Comparison of ENCODE assay signal across 27 mouse cellular contexts in genomic region chr19:41568791-41569190, GRCm38 (mm10).
"Had no signal": no experiment of that assay in that cellular context is flagged by ENCODE, and none has a peak within 500 bp of the region (broad histone marks: within the 10 kb centered on the region; RNA-seq: fewer than 3 reads in every experiment).

No protein-coding gene starts in this region.

- H3K9ac ChIP-seq: heart, embryonic 12.5 days; hindbrain, embryonic 12.5 days; hindbrain, embryonic 14.5 days; kidney, embryonic 15.5 days; limb, embryonic 12.5 days; liver, embryonic 13.5 days; liver, embryonic 15.5 days had no signal

- DNase-seq: gastrocnemius, adult 2 months; gastrocnemius, postnatal 10 days; gastrocnemius, postnatal 25 days; heart, adult 18-20 months; heart, postnatal 10 days; heart, postnatal 4 days; kidney, adult 11 months; kidney, adult 2 months; kidney, adult 9 months; kidney, postnatal 14 days; kidney, postnatal 4 days; liver; liver, embryonic 13.5 days had no signal

- H3K4me3 ChIP-seq: gastrocnemius, adult 2 months; heart, embryonic 10.5 days; heart, embryonic 12.5 days; hindbrain, embryonic 10.5 days; hindbrain, embryonic 12.5 days; kidney, embryonic 15.5 days; layer of hippocampus, adult 2 months; left cerebral cortex, adult 2 months; limb, embryonic 10.5 days; limb, embryonic 12.5 days; liver, embryonic 13.5 days; liver, embryonic 15.5 days had no signal

- H3K9me3 ChIP-seq: heart, embryonic 10.5 days; heart, embryonic 12.5 days; hindbrain, embryonic 10.5 days; hindbrain, embryonic 12.5 days; kidney, embryonic 15.5 days; limb, embryonic 10.5 days; limb, embryonic 12.5 days; liver, embryonic 13.5 days; liver, embryonic 15.5 days had no signal

- ATAC-seq: hindbrain, embryonic 16.5 days; intestine, embryonic 16.5 days had no signal

- H3K4me1 ChIP-seq: heart, embryonic 10.5 days; hindbrain, embryonic 12.5 days; kidney, embryonic 15.5 days; limb, embryonic 10.5 days; limb, embryonic 12.5 days had no signal

- H3K27ac ChIP-seq: gastrocnemius, adult 2 months; heart, embryonic 10.5 days; hindbrain, embryonic 10.5 days; hindbrain, embryonic 12.5 days; hindbrain, embryonic 14.5 days; kidney, embryonic 15.5 days; kidney, postnatal 0 days; layer of hippocampus, adult 2 months; left cerebral cortex, adult 2 months; limb, embryonic 10.5 days; limb, embryonic 12.5 days; liver, embryonic 13.5 days; liver, embryonic 15.5 days had no signal

- H3K27me3 ChIP-seq: heart, embryonic 12.5 days; hindbrain, embryonic 12.5 days; kidney, embryonic 15.5 days; limb, embryonic 12.5 days; liver, embryonic 13.5 days; liver, embryonic 15.5 days had no signal

- H3K36me3 ChIP-seq: heart, embryonic 12.5 days; hindbrain, embryonic 10.5 days; hindbrain, embryonic 12.5 days; kidney, embryonic 15.5 days; limb, embryonic 10.5 days; limb, embryonic 12.5 days; liver, embryonic 13.5 days; liver, embryonic 15.5 days had no signal
